Mouse (Mus musculus) common myeloid progenitor, adult 5-6 weeks (primary cell): Measurements from ENCODE around the gene Kctd17. TPM values are rescaled to one million over a fixed set of nuclear protein-coding genes. Genes with fewer than 3 reads are reported as not detected.

Experiments
- ATAC-seq: replicated peaks from 2 replicates; pipeline ENCODE4 v1.8.0; 2016; ENCODE audit warnings: low read depth, mild to moderate bottlenecking, moderate TSS enrichment, inconsistent platforms; ENCODE audit not compliant: poor library complexity, severe bottlenecking
- total RNA-seq: library from RNA; stranded (forward); fragments of 200-1000, 187-1606 nt; gene quantifications from 2 replicates; pipeline ENCODE4 v1.2.3, GENCODE M21; 2017

The Kctd17 gene
- total RNA-seq: 11.8 and 22.8 TPM in 2 replicates

- peak; percentile 24 for ATAC-seq
Observed at GRCm38 (mm10) chr15:78428391-78429138, at the start of gene Kctd17. Gene Kctd17, plus strand, starts transcription at chr15:78428564.

GRCm38 (mm10) chr15:78380208-78380607 lies 48.2 kb upstream of the Kctd17 start:
- ATAC-seq: no peak

GRCm38 (mm10) chr15:78380741-78381140 lies 47.6 kb upstream of the Kctd17 start:
- ATAC-seq: no peak

GRCm38 (mm10) chr15:78382115-78382514 lies 46.2 kb upstream of the Kctd17 start:
- ATAC-seq: no peak

- ATAC-seq: 0 out of 2 replicates have a peak, but pooled peaks have one; percentile 53
Observed at GRCm38 (mm10) chr15:78383450-78384219, 44.7 kb upstream of the Kctd17 start.

- no peak for ATAC-seq
Observed at GRCm38 (mm10) chr15:78384220-78385116, 43.9 kb upstream of the Kctd17 start.

GRCm38 (mm10) chr15:78385564-78385963 lies 42.8 kb upstream of the Kctd17 start:
- peak; percentile 55; the same call in 1 of the 2 replicates for ATAC-seq

GRCm38 (mm10) chr15:78390855-78391254 lies 37.5 kb upstream of the Kctd17 start:
- no peak for ATAC-seq

GRCm38 (mm10) chr15:78395478-78395962 lies 32.8 kb upstream of the Kctd17 start, which contains the start of gene Tex33:
Gene Tex33, minus strand, starts transcription at chr15:78395912.
- ATAC-seq: no peak

- peak; percentile 57 for ATAC-seq
Observed at GRCm38 (mm10) chr15:78401345-78401744, 27.0 kb upstream of the Kctd17 start.

GRCm38 (mm10) chr15:78401921-78402320 lies 26.4 kb upstream of the Kctd17 start:
- ATAC-seq: 0 out of 2 replicates have a peak, but pooled peaks have one; percentile 8

GRCm38 (mm10) chr15:78402423-78402822 lies 25.9 kb upstream of the Kctd17 start:
- ATAC-seq: no peak

GRCm38 (mm10) chr15:78403301-78403741 lies 25.0 kb upstream of the Kctd17 start:
- ATAC-seq: no peak

GRCm38 (mm10) chr15:78403896-78404295 lies 24.5 kb upstream of the Kctd17 start:
- ATAC-seq: no peak

- no peak for ATAC-seq
Observed at GRCm38 (mm10) chr15:78405098-78405497, 23.3 kb upstream of the Kctd17 start.

- peak; percentile 31; the same call in 1 of the 2 replicates for ATAC-seq
Observed at GRCm38 (mm10) chr15:78405517-78406211, 22.7 kb upstream of the Kctd17 start, which contains the start of gene Tst. Gene Tst, minus strand, starts transcription at chr15:78405907.

- peak; percentile 91 for ATAC-seq
Observed at GRCm38 (mm10) chr15:78406293-78406934, 21.9 kb upstream of the Kctd17 start, which contains the start of gene Mpst. Gene Mpst, plus strand, starts transcription at chr15:78406416.

GRCm38 (mm10) chr15:78409570-78410052 lies 18.8 kb upstream of the Kctd17 start:
- ATAC-seq: no peak
